Mouse (Mus musculus) embryonic facial prominence, embryonic 11.5 days (tissue): ENCODE measurements around the gene Bdkrb1. TPM values are rescaled to one million over a fixed set of nuclear protein-coding genes. Genes with fewer than 3 reads are reported as not detected.
A peak's percentile ranks its signal among the peaks of the same experiment; 100 is the strongest.

ENCODE experiments used
- ATAC-seq: fragments of 200-750 bp; cut with Nextera tagmentation; replicated peaks from 2 replicates; pipeline ENCODE4 v1.8.0; 2017; ENCODE audit warnings: low read depth; ENCODE audit not compliant: insufficient number of reproducible peaks, low FRiP score, low TSS enrichment
- DNase-seq: peaks from one replicate; pipeline ENCODE4 v3.0.0-alpha.2; 2015; ENCODE audit warnings: low spot score
- H3K27ac ChIP-seq: fragments of 300-500 bp; sonication (generic); replicated peaks from 2 replicates; pipeline ENCODE4 v1.5.1; 2014; ENCODE audit warnings: mild to moderate bottlenecking, low read depth, low read length, control low read depth
- H3K27me3 ChIP-seq: fragments of 300-500 bp; sonication (generic); 2 replicates; pipeline ENCODE4 v1.6.1; 2014; ENCODE audit warnings: mild to moderate bottlenecking, low read length, moderate library complexity, mixed read lengths; ENCODE audit not compliant: control insufficient read depth, insufficient read depth
- H3K36me3 ChIP-seq: fragments of 300-500 bp; sonication (generic); replicated peaks from 2 replicates; pipeline ENCODE4 v1.6.1; 2014; ENCODE audit warnings: low read depth, mild to moderate bottlenecking, low read length, moderate library complexity, mixed read lengths; ENCODE audit not compliant: control insufficient read depth, insufficient read depth
- H3K4me1 ChIP-seq: fragments of 300-500 bp; sonication (generic); 2 replicates; pipeline ENCODE4 v1.6.1; 2014; ENCODE audit warnings: low read length, mixed read lengths; ENCODE audit not compliant: control insufficient read depth, insufficient read depth
- H3K4me2 ChIP-seq: fragments of 300-500 bp; sonication (generic); 2 replicates; pipeline ENCODE4 v1.6.1; 2014; ENCODE audit warnings: low read depth, mild to moderate bottlenecking, control low read depth, low read length, moderate library complexity
- H3K4me3 ChIP-seq: fragments of 300-500 bp; sonication (generic); 2 replicates; pipeline ENCODE4 v1.5.1; 2014; ENCODE audit warnings: low read depth, low read length, control low read depth
- H3K9ac ChIP-seq: fragments of 300-500 bp; sonication (generic); replicated peaks from 2 replicates; pipeline ENCODE4 v1.6.1; 2014; ENCODE audit warnings: mild to moderate bottlenecking, control low read depth, low read length
- H3K9me3 ChIP-seq: fragments of 300-500 bp; sonication (generic); replicated peaks from 2 replicates; pipeline ENCODE4 v1.6.1; 2016; ENCODE audit warnings: mild to moderate bottlenecking, low read length, inconsistent platforms, mixed read lengths; ENCODE audit not compliant: control insufficient read depth
- WGBS: fragments of 180-500 bp; shearing (Covaris S2); extraction: QIAGEN DNeasy Blood & Tissue Kit; methylation state at CpG from one replicate; pipeline ENCODE4 v1.1.7; 2014; 5-methylcytosine and 5-hydroxymethylcytosine counted together
- polyA plus RNA-seq: library from polyadenylated mRNA; unstranded; fragments of >200 nt; fragmentation: Nextera tagmentation; extraction: Ambion mirVana; gene quantifications from 2 replicates; pipeline ENCODE4 v1.2.1, GENCODE M21; 2014

Bdkrb1 gene
- 0.17 TPM in 1 of 2 replicates, not detected in the other for polyA plus RNA-seq

DNA sequence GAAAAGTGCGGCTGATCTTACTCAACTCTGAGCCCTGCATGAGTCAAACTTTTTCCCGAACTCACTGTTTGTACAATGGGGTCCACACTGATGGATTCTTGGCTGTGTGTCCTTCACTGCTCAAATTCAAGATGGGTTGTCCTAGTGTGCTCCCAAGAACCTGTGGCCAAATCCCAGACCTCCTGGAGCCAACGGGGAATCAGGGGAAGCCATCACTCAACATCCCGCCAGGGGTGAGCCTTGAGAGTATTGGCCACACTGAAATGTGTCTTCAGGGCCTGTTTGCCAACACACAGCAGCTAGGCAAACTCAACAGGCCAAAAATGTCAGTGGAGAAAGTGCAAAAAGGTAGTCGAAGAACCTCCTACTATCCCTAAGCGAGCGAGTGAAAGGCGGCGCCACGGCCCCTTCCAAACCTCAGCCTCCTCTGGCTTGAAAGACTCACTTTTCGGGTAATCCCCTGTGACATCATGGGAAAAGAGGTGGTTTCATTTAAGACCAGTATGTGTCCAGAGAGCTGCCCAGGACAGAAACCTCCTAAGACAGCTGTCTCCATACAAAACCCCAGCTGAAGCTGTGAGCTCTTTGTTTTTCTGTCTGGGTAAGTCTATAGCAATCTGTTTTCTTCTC lies at the start of gene Bdkrb1:
Gene Bdkrb1 (plus strand): TSS at position 505 of the 630 bp plus-strand sequence.
- no peak for ATAC-seq
- Histone ChIP-seq H3K9me3 (no peaks in the 10 kb centered on the region), H3K27me3 (no peaks in the 10 kb centered on the region), H3K4me3 (no peak within 1 kb of the TSS), H3K27ac (no peak within 1 kb of the TSS), H3K4me2 (no peak within 1 kb of the TSS), H3K4me1 (no peaks in the 10 kb centered on the region; the same call in 1 of the 2 replicates), H3K9ac (no peak within 1 kb of the TSS), H3K36me3 (no peaks in the 10 kb centered on the region)
- no peak for DNase-seq
- 86% methylated on average over 11 of the region's 11 CpGs for WGBS

DNA sequence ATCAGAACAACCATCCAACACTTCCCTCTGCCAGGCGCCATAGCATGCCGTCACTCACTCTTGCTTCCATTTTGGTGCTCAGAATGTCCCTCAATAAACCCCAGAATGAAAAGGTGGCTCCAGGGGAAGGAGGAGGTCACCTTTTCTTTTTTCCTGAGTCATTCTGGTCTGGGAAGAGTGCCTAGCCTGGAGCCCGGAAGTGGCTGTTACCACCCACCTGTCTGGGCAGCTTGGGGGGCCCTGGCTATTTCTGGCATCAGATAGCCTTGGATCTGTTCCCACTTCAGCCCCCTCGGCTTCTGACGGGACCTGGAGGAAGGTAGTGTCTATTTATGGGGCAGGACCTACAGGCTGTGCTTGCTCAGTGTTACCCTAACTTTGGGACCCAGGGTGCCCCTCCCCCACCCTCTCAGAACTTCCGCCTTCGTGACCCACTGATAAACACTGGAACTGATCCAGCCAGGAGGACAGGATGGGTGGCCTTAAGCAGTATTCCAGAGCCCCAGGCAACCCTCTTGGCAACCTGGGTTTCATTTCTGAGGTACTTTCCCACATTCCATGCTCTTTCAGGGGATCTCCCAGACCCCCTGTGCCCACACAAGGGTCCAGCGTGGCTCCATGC lies 48.6 kb upstream of the Bdkrb1 start:
- H3K9ac ChIP-seq = no peak overlapping the region
- WGBS = 73% methylated on average over 8 of the region's 8 CpGs
- DNase-seq (no peak), ATAC-seq (no peak)
- no peaks in the 10 kb centered on the region for H3K27me3 ChIP-seq
- H3K4me2 ChIP-seq = no peak overlapping the region
- H3K4me3 ChIP-seq = no peak overlapping the region
- no peaks in the 10 kb centered on the region for H3K36me3 ChIP-seq
- H3K27ac ChIP-seq = no peak overlapping the region
- H3K4me1 ChIP-seq = no peaks in the 10 kb centered on the region
- H3K9me3 ChIP-seq = no peaks in the 10 kb centered on the region

DNA sequence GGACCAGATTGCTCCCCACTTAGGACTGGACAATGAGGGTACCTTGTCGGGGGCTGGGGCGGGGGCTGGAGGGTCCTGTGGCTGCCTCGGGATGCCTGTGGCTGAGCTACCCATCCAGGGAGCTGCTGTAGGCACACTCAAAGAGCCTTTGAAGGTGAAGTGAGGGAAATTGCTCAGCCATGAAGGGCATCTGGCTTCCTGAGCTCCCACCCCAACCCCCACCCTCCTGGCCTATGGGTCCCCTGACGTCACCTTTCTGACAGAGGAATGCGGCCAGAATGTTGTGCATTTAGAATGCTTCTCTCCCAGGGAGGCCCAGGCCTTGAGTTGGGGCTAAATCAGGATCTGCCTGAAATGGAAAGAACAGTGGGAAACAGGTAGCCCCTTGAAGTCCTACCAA lies 47.7 kb upstream of the Bdkrb1 start:
- Histone ChIP-seq H3K27me3 (no peaks in the 10 kb centered on the region), H3K27ac (no peak overlapping the region), H3K9ac (no peak overlapping the region), H3K9me3 (no peaks in the 10 kb centered on the region), H3K36me3 (no peaks in the 10 kb centered on the region), H3K4me3 (no peak overlapping the region), H3K4me1 (no peaks in the 10 kb centered on the region), H3K4me2 (no peak overlapping the region)
- DNase-seq = peak; percentile 39
- ATAC-seq = no peak
- 62% methylated on average over 5 of the region's 5 CpGs for WGBS

GRCm38 (mm10) chr12:105557250-105557925 lies 45.5 kb upstream of the Bdkrb1 start:
- Histone ChIP-seq H3K9me3 (no peaks in the 10 kb centered on the region), H3K36me3 (no peaks in the 10 kb centered on the region), H3K4me3 (no peak overlapping the region), H3K4me2 (no peak overlapping the region), H3K9ac (no peak overlapping the region), H3K4me1 (no peaks in the 10 kb centered on the region), H3K27me3 (no peaks in the 10 kb centered on the region; the same call in 1 of the 2 replicates), H3K27ac (no peak overlapping the region)
- no peak for DNase-seq
- no peak for ATAC-seq
- 68% methylated on average over 7 of the region's 7 CpGs for WGBS

DNA sequence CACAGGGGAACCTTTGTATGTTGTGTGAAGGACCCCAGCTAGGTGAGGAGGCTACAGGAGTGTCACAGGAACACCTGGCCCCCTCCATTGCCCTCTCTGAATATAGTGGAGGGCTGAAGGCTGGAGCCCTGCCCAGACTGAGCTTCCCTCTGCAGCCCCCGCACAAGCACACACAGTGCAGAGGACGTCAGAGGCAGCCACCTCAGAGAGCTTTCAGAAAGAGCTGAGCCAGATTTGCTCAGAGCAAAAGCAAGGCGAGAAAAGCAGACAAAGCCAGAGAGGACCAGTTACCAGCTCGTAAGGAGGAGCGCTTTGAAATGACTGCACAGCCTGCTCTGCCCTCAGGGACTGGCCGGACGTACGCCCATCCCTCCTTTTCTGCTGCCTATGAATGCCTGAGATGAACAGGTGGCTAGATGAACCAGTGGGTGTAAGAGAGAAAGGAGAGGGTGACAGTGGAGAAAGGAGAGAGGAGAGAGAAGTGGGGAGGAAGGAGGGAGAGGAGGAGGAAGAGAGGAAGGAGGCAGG lies 41.8 kb upstream of the Bdkrb1 start:
- H3K4me2 ChIP-seq = no peak overlapping the region
- DNase-seq (no peak), ATAC-seq (no peak)
- H3K4me3 ChIP-seq = no peak overlapping the region
- no peaks in the 10 kb centered on the region for H3K36me3 ChIP-seq
- no peak overlapping the region for H3K9ac ChIP-seq
- H3K4me1 ChIP-seq = no peaks in the 10 kb centered on the region
- no peak overlapping the region for H3K27ac ChIP-seq
- H3K9me3 ChIP-seq = no peaks in the 10 kb centered on the region
- WGBS = 54% methylated on average over 8 of the region's 8 CpGs
- H3K27me3 ChIP-seq = peaks cover 2% of the 10 kb centered on the region; the same call in 1 of the 2 replicates

- Histone ChIP-seq H3K27ac (no peak overlapping the region), H3K27me3 (peaks cover 2% of the 10 kb centered on the region; the same call in 1 of the 2 replicates), H3K36me3 (no peaks in the 10 kb centered on the region), H3K4me2 (peak overlapping the region; percentile 67), H3K9me3 (no peaks in the 10 kb centered on the region), H3K4me1 (no peaks in the 10 kb centered on the region), H3K4me3 (peak overlapping the region; percentile 22), H3K9ac (peak overlapping the region; percentile 26; the same call in 1 of the 2 replicates)
- WGBS = 32% methylated on average over 8 of the region's 8 CpGs
- no peak for ATAC-seq
- no peak for DNase-seq
These were observed 40.6 kb upstream of the Bdkrb1 start for GRCm38 (mm10) chr12:105562056-105562820.

DNA sequence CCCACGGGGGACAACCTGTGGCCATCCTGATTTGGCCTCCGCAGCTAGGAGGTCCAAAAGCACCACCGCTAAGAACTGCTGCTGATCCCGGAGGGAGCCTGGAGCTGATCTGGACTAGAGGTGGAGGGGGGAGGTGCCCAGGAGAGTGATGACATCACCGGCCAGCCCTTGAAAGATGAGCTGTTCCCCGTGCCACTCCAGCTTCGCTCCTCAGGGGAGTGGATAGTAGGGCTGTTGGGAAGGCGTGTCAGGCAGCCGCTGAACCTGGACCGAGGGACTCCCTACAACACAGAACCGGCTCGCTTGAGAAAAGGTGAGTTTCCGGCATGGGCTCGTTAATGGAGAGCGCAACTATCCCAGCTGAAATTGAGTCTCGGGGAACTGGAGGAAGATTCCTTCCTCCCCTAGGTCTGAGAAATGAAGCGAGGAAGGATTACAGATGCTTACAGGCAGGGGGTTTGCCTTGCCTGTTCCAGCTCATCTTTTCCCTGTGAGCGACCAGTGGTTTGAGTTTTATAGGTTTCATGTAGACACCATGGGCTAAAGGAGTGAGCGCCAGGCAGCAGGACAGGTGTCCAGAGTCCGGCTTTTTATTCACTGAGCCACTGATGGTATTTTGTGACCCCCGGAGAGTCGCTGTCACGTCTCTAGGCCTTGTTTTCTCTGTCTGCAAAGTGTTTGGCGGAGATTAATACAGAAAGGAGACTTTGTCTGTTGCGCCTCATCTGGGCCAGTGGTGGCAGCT lies 39.8 kb upstream of the Bdkrb1 start, which contains the start of gene Bdkrb2:
Gene Bdkrb2 (plus strand): TSS at position 291 of the 745 bp plus-strand sequence.
- no peaks in the 10 kb centered on the region for H3K36me3 ChIP-seq
- H3K4me3 ChIP-seq = peak within 1 kb of the TSS; percentile 22
- H3K4me2 ChIP-seq = peak within 1 kb of the TSS; percentile 67
- no peaks in the 10 kb centered on the region for H3K4me1 ChIP-seq
- H3K27me3 ChIP-seq = peaks cover 2% of the 10 kb centered on the region; the same call in 1 of the 2 replicates
- ATAC-seq (peak; percentile 79), DNase-seq (peak; percentile 70)
- WGBS = 3% methylated on average over 25 of the region's 25 CpGs
- no peak within 1 kb of the TSS for H3K27ac ChIP-seq
- no peaks in the 10 kb centered on the region for H3K9me3 ChIP-seq
- peak within 1 kb of the TSS; percentile 26 for H3K9ac ChIP-seq
